25 mouse cellular contexts compared by ENCODE assay signal in genomic region chr10:16001246-16001645, GRCm38 (mm10).
"Had no signal": no experiment of that assay in that cellular context is flagged by ENCODE, and none has a peak within 500 bp of the region (broad histone marks: within the 10 kb centered on the region; RNA-seq: fewer than 3 reads in every experiment).

No protein-coding gene starts in this region.

- H3K4me3 ChIP-seq: layer of hippocampus, adult 2 months; left cerebral cortex, adult 2 months; limb, embryonic 12.5 days; limb, embryonic 15.5 days; liver, embryonic 12.5 days; liver, embryonic 15.5 days; lung, embryonic 15.5 days; megakaryocyte, embryonic 14.5 days; midbrain, embryonic 10.5 days; midbrain, embryonic 13.5 days; myocyte; neural tube, embryonic 13.5 days had no signal

- H3K4me2 ChIP-seq: limb, embryonic 12.5 days; limb, embryonic 15.5 days; liver, embryonic 12.5 days; liver, embryonic 15.5 days; lung, embryonic 15.5 days; midbrain, embryonic 13.5 days; neural tube, embryonic 13.5 days had no signal

- H3K27ac ChIP-seq: kidney, postnatal 0 days; layer of hippocampus, adult 2 months; left cerebral cortex, adult 2 months; limb, embryonic 12.5 days; limb, embryonic 15.5 days; liver, embryonic 12.5 days; liver, embryonic 15.5 days; lung, embryonic 15.5 days; midbrain, embryonic 10.5 days; midbrain, embryonic 13.5 days; neural tube, embryonic 13.5 days had no signal

- H3K9me3 ChIP-seq: limb, embryonic 12.5 days; limb, embryonic 15.5 days; liver, embryonic 12.5 days; liver, embryonic 15.5 days; lung, embryonic 15.5 days; midbrain, embryonic 10.5 days; midbrain, embryonic 13.5 days; neural tube, embryonic 13.5 days had no signal

- H3K36me3 ChIP-seq: limb, embryonic 12.5 days; limb, embryonic 15.5 days; liver, embryonic 12.5 days; liver, embryonic 15.5 days; lung, embryonic 15.5 days; midbrain, embryonic 10.5 days; midbrain, embryonic 13.5 days; neural tube, embryonic 13.5 days had no signal

- H3K27me3 ChIP-seq: limb, embryonic 12.5 days; limb, embryonic 15.5 days; liver, embryonic 12.5 days; liver, embryonic 15.5 days; lung, embryonic 15.5 days; megakaryocyte, embryonic 14.5 days; midbrain, embryonic 13.5 days; neural tube, embryonic 13.5 days had no signal

- ATAC-seq: liver, embryonic 12.5 days; midbrain, embryonic 13.5 days; midbrain, embryonic 16.5 days had no signal

- DNase-seq: kidney, postnatal 25 days; layer of hippocampus, adult 9-11 months; lung, adult 18-20 months; lung, postnatal 10 days; lung, postnatal 36 days; retina, postnatal 1 day; right cerebral cortex, postnatal 25 days; spleen, adult 18-20 months; thymus, adult 18-20 months; thymus, postnatal 14 days; thymus, postnatal 4 days had no signal

- H3K4me1 ChIP-seq: limb, embryonic 12.5 days; limb, embryonic 15.5 days; liver, embryonic 12.5 days; liver, embryonic 15.5 days; lung, embryonic 15.5 days; megakaryocyte, embryonic 14.5 days; midbrain, embryonic 10.5 days; midbrain, embryonic 13.5 days; neural tube, embryonic 13.5 days had no signal

- H3K9ac ChIP-seq: limb, embryonic 12.5 days; limb, embryonic 15.5 days; liver, embryonic 12.5 days; liver, embryonic 15.5 days; lung, embryonic 15.5 days; midbrain, embryonic 13.5 days; neural tube, embryonic 13.5 days had no signal
